Mouse (Mus musculus): ENCODE data around the gene Bub1.
A peak's percentile ranks its signal among the peaks of the same experiment; 100 is the strongest.

Gene Bub1

DNA sequence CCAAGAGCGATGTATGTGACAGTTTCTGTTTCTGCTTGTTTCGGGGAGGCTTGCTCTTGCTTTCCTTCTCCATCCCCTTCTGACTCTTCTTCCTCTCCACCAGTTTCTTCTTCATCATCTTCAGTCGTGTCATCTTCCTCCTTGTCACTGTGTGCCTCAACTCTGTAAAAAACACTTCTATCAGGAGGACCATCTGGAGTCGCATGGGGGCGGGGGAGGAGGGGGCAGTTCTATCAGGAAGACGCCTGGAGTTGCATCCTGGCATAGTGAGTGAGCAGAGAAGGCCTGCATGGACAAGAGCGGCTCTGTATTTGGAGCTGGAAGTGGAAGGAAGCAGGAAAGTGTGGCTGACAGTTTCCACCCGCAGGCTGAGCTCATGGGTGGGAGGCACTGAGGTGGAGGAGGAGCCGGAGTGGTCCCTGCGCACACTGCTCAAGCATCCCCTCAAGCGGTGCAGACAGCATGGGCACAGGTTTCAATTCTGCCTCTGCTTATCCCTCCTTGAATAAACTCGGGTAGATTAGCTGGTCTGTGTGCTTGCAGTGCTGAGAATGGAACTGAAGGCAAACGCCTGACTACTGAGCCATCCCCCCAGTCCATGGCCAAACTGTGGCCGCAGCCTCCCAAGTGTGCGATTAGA, 57.6 kb downstream of the Bub1 start:
- peak; percentile 68 for DNase-seq

DNA sequence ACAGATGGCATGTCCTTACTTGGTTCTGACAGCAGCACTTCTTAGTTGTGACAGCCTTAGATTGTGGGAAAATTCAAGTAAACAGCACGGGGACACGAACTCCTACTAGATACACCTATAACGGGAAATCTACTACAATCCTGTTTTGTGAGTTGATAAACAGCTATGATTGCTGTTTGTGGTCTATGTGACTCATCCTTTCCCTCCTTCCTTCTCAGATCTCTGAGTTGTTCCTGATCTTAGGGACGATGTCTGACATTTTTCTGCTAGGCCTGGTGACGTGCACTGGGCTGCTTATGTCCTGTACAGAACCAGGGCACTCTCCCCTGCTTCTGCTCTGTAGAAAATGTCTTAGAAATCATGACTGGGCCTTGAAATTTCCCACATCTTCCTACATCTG, 70.1 kb downstream of the Bub1 start:
- no peak for DNase-seq

DNA sequence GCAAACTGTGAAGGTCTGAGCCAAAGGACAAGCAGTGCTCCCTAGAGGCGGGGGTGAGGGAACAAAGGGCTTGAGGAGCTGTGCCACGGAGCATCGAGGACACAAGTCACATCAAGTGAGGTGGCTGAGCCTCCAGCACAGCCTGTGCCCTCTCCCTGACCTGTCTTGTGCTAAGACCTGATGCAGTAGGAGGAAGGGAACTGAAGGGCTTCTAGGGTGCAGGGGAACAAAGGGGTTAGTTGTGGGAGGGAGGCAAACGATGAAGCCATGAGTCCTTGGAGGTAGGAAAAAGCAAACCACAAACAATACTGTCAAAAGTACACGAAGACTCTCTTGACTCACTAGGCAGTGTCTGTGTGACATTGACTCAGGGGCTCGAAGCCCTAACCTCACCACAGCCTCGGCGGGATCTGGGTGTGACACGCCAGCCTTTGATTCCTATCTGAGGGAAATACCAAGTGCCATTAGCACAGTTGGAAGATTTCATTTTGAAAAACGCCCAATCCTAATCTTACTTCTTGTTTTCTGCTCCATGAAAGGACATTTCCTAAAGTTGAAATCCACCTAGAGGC, 71.2 kb downstream of the Bub1 start:
- no peak for DNase-seq

DNA sequence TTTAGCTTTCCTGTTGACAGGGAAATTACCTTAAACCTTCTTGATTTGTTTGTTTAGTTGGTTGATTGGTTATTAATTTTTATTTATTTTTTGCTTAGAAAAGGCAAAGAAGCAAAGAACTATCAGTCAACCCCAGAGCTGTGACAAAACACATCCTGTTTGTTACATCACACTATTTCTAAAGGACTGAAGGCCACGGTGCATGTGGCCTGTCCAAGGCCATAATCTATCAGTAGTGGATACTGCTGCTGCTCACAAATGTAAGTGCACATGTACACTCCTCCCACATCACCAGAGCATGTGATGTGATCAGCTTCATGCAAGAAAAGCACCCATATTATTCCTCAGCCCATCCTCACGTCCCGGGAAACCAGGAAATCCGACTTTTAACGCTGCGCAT, 71.7 kb downstream of the Bub1 start:
- DNase-seq: no peak

DNA sequence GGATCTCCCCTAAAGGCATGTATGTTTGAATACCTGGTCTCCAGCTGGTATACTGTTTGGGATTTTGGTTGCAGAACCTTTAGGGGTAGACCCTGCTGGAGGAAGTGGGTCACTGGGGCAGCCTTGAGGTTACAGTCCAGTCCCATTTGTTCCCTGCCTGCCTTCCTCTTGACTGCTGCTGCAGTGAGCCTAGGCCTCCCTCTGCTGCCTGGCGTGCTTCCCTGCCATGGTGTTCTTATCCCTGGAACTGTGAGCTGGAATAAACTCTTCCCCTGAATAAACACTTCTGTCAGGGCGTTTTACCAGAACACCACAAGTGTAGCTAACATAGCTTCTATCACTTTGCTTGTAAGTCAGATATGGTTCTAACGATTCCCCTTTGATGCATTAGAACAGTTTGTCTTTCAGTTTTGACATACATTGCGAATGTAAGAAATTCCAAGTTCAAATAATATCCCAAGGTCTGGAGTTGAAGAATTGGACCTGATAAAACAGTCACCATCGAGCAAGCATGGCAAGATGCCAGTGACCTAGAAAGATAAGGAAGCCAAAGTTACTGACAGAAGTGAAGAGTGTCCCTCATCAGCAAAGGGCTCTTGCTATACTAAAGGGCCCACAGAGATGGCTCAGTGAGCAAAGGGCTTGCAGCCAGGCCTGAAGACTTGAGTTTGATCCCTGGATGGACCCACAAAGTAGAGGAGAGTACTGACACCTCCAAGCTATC, 72.3 kb downstream of the Bub1 start:
- DNase-seq: no peak

DNA sequence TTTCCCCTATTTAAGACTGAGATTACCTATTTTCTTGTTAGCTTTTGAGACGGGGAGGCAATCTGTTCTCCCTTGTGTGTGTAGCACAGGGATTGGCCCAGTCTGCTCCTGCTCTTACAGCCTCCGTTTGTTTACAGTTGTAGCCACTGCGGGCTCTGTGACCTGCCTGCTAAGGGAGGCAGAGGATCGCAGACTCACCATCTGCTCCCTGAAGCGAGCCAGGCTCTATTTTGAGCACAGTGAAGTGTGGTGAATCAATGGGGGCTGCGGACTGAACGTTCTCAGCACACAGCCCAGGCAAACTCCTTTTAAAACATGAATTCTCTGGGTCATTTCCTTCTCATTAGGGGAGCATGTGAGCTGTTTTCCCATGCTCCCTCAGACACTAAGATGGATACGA, 74.5 kb downstream of the Bub1 start:
- peak; percentile 93 for DNase-seq

DNA sequence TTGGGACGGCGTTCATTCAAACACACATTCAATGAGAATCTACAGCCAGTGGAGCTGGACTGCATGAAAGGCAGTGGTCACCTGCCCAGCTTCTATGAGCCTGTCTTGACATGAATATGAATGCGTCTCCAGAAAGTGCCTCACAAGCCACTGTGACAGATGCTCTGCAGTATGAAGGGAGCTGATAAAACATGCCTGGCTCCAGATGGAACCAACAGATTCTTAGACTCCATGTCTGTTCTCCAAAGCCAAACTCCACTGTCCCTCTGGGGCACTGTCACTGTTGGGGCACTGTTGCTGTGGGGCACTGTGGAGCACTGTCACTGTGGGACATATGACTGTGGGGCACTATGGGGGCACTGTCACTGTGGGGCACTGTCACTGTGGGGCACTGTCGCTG, 77.6 kb downstream of the Bub1 start:
- peak; percentile 73 for DNase-seq

DNA sequence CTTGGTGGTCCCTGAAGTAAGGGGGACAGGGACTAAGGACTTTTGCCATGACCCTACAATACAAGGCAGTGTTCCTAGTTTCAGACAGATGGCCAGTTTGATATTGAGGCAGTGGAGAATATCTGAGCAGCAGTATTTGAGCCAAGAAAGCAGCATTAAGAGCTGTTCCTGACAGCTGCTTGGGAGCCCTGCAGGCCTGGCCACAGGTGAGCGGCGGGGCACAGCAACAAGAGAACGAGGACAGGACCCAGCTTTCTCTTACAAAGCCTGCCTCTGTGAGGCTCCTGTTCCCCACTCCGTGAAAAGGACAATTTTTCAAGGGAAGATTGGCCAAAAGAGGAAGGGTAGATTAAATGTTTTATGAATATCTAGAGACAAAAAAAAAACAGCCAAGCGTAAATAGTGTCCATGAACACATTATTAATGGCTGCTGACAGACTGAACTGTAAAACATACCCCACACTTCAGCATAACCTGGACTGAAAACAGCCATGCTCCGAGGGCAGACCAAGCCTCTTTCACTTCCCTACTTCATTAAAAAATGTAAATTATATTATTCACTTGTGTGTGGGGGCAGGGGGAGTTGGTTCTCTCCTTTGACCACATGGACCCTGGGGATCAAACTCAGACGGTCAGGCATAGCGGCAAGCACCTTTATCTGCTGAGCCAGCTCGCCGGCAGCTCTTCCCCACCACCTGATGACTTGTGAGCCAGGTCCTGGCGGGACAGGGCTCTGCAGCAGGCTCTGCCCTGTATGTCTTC, 79.6 kb downstream of the Bub1 start:
- peak; percentile 80 for DNase-seq

Data from heart, adult 11 months (tissue).